In genomic region chr1:158934447-158934846, GRCm38 (mm10) we compare ENCODE assay signal across 18 mouse cellular contexts.
"Had no signal": no experiment of that assay in that cellular context is flagged by ENCODE, and none has a peak within 500 bp of the region (broad histone marks: within the 10 kb centered on the region; RNA-seq: fewer than 3 reads in every experiment).

No protein-coding gene starts in this region.

- H3K36me3 ChIP-seq: midbrain, embryonic 10.5 days; midbrain, embryonic 12.5 days; neural tube, embryonic 13.5 days; neural tube, embryonic 15.5 days had no signal

- H3K4me3 ChIP-seq: midbrain, embryonic 10.5 days; midbrain, embryonic 12.5 days; myocyte; neural tube, embryonic 13.5 days; neural tube, embryonic 15.5 days had no signal

- H3K9me3 ChIP-seq: midbrain, embryonic 10.5 days; midbrain, embryonic 12.5 days; neural tube, embryonic 13.5 days; neural tube, embryonic 15.5 days had no signal

- H3K4me1 ChIP-seq: midbrain, embryonic 10.5 days; midbrain, embryonic 12.5 days; neural tube, embryonic 13.5 days; neural tube, embryonic 15.5 days had no signal

- DNase-seq: lung, adult 18-20 months; lung, embryonic 14.5 days; lung, postnatal 10 days; lung, postnatal 4 days; retina, postnatal 1 day; right cerebral cortex, adult 18-20 months; right cerebral cortex, postnatal 25 days; right cerebral cortex, postnatal 4 days; spleen, adult 18-20 months; thymus, adult 18-20 months; thymus, postnatal 14 days; thymus, postnatal 36 days had no signal

- H3K27me3 ChIP-seq: midbrain, embryonic 12.5 days; neural tube, embryonic 13.5 days; neural tube, embryonic 15.5 days had no signal

- H3K27ac ChIP-seq: liver, embryonic 14.5 days; midbrain, embryonic 10.5 days; midbrain, embryonic 12.5 days; neural tube, embryonic 13.5 days; neural tube, embryonic 15.5 days had no signal

- H3K4me2 ChIP-seq: lung, embryonic 14.5 days; midbrain, embryonic 12.5 days; neural tube, embryonic 13.5 days; neural tube, embryonic 15.5 days had no signal

- H3K9ac ChIP-seq: liver, embryonic 14.5 days; lung, embryonic 14.5 days; midbrain, embryonic 12.5 days; neural tube, embryonic 13.5 days; neural tube, embryonic 15.5 days had no signal
